Mouse (Mus musculus): ENCODE data around the gene Gpx4. TPM values are rescaled to one million over a fixed set of nuclear protein-coding genes. Genes with fewer than 3 reads are reported as not detected.
A peak's percentile ranks its signal among the peaks of the same experiment; 100 is the strongest.
"Not testable (repeated sequence)": the region's sequence is repeated elsewhere in the genome, so short reads cannot be mapped to it uniquely, and the experiment has no call there.

Gene Gpx4
- polyA plus RNA-seq, 1 experiment from 2014 or later: 946 TPM

GRCm38 (mm10) chr10:80033511-80034391, 13.2 kb upstream of the Gpx4 start:
- no peaks in the 10 kb centered on the region for H3K27me3 ChIP-seq (ENCODE audit: insufficient read depth, low read length)
- H3K9me3 ChIP-seq (replicated peaks; ENCODE audit: low read length): no peaks in the 10 kb centered on the region
- H3K27ac ChIP-seq: peak overlapping the region; percentile 62
- H3K36me3 ChIP-seq (ENCODE audit: insufficient read depth, low read length): peaks cover 42% of the 10 kb centered on the region
- 0 out of 2 replicates have a peak overlapping the region, but pooled peaks have one; percentile 18 for H3K9ac ChIP-seq (ENCODE audit: low read depth, low read length)
- peak; percentile 74 for TF ChIP-seq CTCF (IDR thresholded peaks at IDR 0.05; ENCODE audit: low read depth)
- peak; percentile 79 for DNase-seq (ENCODE audit: low spot score)
- 30% methylated on average over 9 of the region's 9 CpGs for WGBS
- H3K4me3 ChIP-seq (replicated peaks; ENCODE audit: low read depth, low read length): no peak overlapping the region
- 0 out of 2 replicates have a peak, but pooled peaks have one; percentile 23 for ATAC-seq (replicated peaks; ENCODE audit: low FRiP score, low read depth)
- H3K4me2 ChIP-seq (ENCODE audit: low read length): no peak overlapping the region
- H3K4me1 ChIP-seq (replicated peaks; ENCODE audit: insufficient read depth, low read length): peaks cover 13% of the 10 kb centered on the region

GRCm38 (mm10) chr10:80035148-80035547, 11.8 kb upstream of the Gpx4 start:
- TF ChIP-seq CTCF (IDR thresholded peaks at IDR 0.05; ENCODE audit: low read depth): no peak
- Histone ChIP-seq H3K9ac (ENCODE audit: low read depth, low read length) (no peak overlapping the region), H3K4me1 (replicated peaks; ENCODE audit: insufficient read depth, low read length) (peaks cover 13% of the 10 kb centered on the region), H3K27me3 (ENCODE audit: insufficient read depth, low read length) (no peaks in the 10 kb centered on the region), H3K36me3 (ENCODE audit: insufficient read depth, low read length) (peaks cover 42% of the 10 kb centered on the region), H3K27ac (peak overlapping the region; percentile 31; the same call in 1 of the 2 replicates), H3K4me3 (replicated peaks; ENCODE audit: low read depth, low read length) (no peak overlapping the region), H3K4me2 (ENCODE audit: low read length) (no peak overlapping the region), H3K9me3 (replicated peaks; ENCODE audit: low read length) (no peaks in the 10 kb centered on the region)
- DNase-seq (ENCODE audit: low spot score) (no peak), ATAC-seq (replicated peaks; ENCODE audit: low FRiP score, low read depth) (no peak)
- WGBS: 77% methylated on average over 8 of the region's 8 CpGs

GRCm38 (mm10) chr10:80035686-80036085, 11.3 kb upstream of the Gpx4 start:
- DNase-seq (ENCODE audit: low spot score) (no peak), ATAC-seq (replicated peaks; ENCODE audit: low FRiP score, low read depth) (no peak)
- Histone ChIP-seq H3K27ac (peak overlapping the region; percentile 31; the same call in 1 of the 2 replicates), H3K36me3 (ENCODE audit: insufficient read depth, low read length) (peaks cover 42% of the 10 kb centered on the region), H3K4me2 (ENCODE audit: low read length) (no peak overlapping the region), H3K27me3 (ENCODE audit: insufficient read depth, low read length) (no peaks in the 10 kb centered on the region), H3K4me1 (replicated peaks; ENCODE audit: insufficient read depth, low read length) (peaks cover 13% of the 10 kb centered on the region), H3K4me3 (replicated peaks; ENCODE audit: low read depth, low read length) (no peak overlapping the region), H3K9ac (ENCODE audit: low read depth, low read length) (no peak overlapping the region), H3K9me3 (replicated peaks; ENCODE audit: low read length) (no peaks in the 10 kb centered on the region)
- WGBS: 91% methylated on average over 5 of the region's 5 CpGs
- no peak for TF ChIP-seq CTCF (IDR thresholded peaks at IDR 0.05; ENCODE audit: low read depth)

GRCm38 (mm10) chr10:80036832-80037231, 10.1 kb upstream of the Gpx4 start:
- Histone ChIP-seq H3K4me2 (ENCODE audit: low read length) (no peak overlapping the region), H3K27me3 (ENCODE audit: insufficient read depth, low read length) (no peaks in the 10 kb centered on the region), H3K27ac (no peak overlapping the region), H3K9ac (ENCODE audit: low read depth, low read length) (no peak overlapping the region), H3K4me1 (replicated peaks; ENCODE audit: insufficient read depth, low read length) (peaks cover 13% of the 10 kb centered on the region), H3K4me3 (replicated peaks; ENCODE audit: low read depth, low read length) (no peak overlapping the region), H3K9me3 (replicated peaks; ENCODE audit: low read length) (no peaks in the 10 kb centered on the region), H3K36me3 (ENCODE audit: insufficient read depth, low read length) (peaks cover 42% of the 10 kb centered on the region)
- DNase-seq (ENCODE audit: low spot score) (no peak), ATAC-seq (replicated peaks; ENCODE audit: low FRiP score, low read depth) (no peak)
- TF ChIP-seq CTCF (IDR thresholded peaks at IDR 0.05; ENCODE audit: low read depth): no peak
- 92% methylated on average over 13 of the region's 13 CpGs for WGBS

GRCm38 (mm10) chr10:80039559-80039979, 7.4 kb upstream of the Gpx4 start, which contains the start of gene Polr2e:
TSS of gene Polr2e (minus strand) at chr10:80039795.
- Histone ChIP-seq H3K9me3 (replicated peaks; ENCODE audit: low read length) (no peaks in the 10 kb centered on the region), H3K9ac (ENCODE audit: low read depth, low read length) (peak within 1 kb of the TSS; percentile 79), H3K27ac (peak within 1 kb of the TSS; percentile 62), H3K36me3 (ENCODE audit: insufficient read depth, low read length) (peaks cover 38% of the 10 kb centered on the region), H3K27me3 (ENCODE audit: insufficient read depth, low read length) (no peaks in the 10 kb centered on the region), H3K4me1 (replicated peaks; ENCODE audit: insufficient read depth, low read length) (peaks cover 9% of the 10 kb centered on the region), H3K4me2 (ENCODE audit: low read length) (peak within 1 kb of the TSS; percentile 74), H3K4me3 (replicated peaks; ENCODE audit: low read depth, low read length) (peak within 1 kb of the TSS; percentile 72)
- ATAC-seq (replicated peaks; ENCODE audit: low FRiP score, low read depth): peak; percentile 96
- TF ChIP-seq CTCF (IDR thresholded peaks at IDR 0.05; ENCODE audit: low read depth): no peak
- under 1% methylated on average over 40 of the region's 40 CpGs for WGBS
- peak; percentile 98 for DNase-seq (ENCODE audit: low spot score)

GRCm38 (mm10) chr10:80041409-80042060, 5.4 kb upstream of the Gpx4 start:
- H3K27ac ChIP-seq; DNase-seq (ENCODE audit: low spot score); ATAC-seq (replicated peaks; ENCODE audit: low FRiP score, low read depth); H3K9ac ChIP-seq (ENCODE audit: low read depth, low read length); H3K9me3 ChIP-seq (replicated peaks; ENCODE audit: low read length); H3K4me2 ChIP-seq (ENCODE audit: low read length); H3K27me3 ChIP-seq (ENCODE audit: insufficient read depth, low read length); H3K4me3 ChIP-seq (replicated peaks; ENCODE audit: low read depth, low read length); H3K4me1 ChIP-seq (replicated peaks; ENCODE audit: insufficient read depth, low read length): not testable (repeated sequence)
- H3K36me3 ChIP-seq (ENCODE audit: insufficient read depth, low read length): peaks cover 20% of the 10 kb centered on the region
- 88% methylated on average over 8 of the region's 8 CpGs for WGBS

All from kidney, postnatal 0 days (tissue).